Mouse (Mus musculus): ENCODE measurements around the gene Barx2. TPM values are rescaled to one million over a fixed set of nuclear protein-coding genes. Genes with fewer than 3 reads are reported as not detected.

The Barx2 gene
- polyA plus RNA-seq, 1 experiment, result 0.69 TPM

GRCm38 (mm10) chr9:31888333-31888732 lies 24.9 kb downstream of the Barx2 start:
- no peak for DNase-seq (ENCODE audit: low spot score)

DNA sequence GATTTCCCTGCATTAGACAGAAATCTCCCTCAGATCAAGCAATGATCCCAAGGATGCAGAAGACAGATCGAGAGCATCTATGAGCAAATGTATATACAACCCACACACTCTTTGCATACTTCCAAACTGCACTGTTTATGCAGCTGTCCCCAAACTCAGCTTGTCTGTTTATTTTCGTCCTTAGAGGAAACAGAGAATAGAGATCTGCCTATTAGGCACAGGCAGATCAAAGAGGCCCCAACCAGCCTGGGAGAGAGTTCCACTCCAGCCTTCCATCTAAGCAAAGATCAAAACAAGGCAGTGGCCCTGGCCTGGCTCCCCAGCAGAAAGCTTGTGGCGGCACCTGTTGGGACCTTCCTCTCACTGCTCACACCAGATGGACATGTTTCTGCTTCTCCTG lies 27.0 kb downstream of the Barx2 start:
- no peak for DNase-seq (ENCODE audit: low spot score)

DNA sequence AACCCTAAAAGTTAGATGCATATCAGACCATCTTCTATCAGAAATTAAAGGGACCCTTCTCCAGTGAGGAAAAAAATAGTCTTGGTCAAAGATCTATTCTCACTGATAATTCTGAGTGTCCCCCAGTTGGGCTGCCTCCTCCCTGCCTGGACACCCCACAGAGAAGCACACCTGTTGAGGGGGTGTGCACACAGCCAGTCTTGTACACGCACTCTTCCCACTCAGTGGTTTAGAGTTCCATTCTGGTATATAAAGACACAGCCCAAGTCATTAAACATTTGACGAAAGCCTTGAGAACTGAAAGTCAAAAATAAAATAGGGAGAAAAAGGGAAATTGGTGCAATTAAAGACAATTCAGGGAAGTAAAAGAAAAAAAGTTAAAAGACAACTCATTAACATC lies 30.9 kb downstream of the Barx2 start:
- DNase-seq (ENCODE audit: low spot score), result no peak

DNA sequence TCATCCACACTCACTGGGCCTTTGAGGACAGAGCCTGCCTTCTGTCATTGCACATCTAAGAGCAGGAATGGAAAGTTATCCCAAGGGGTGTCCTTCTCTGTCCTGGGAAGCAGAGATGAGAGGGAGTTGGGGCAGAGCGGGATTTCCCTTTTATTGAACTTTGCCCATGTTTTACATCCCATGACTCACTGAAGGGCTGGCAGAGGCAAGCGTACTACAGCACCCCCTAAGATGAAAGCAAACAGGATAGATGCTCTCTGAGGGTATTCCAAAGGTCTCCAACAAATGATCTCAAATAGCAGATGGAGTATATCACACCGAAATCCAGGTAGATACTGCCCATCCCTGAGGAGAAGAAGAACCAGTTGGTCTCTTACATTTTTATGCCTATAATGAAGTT lies 37.7 kb downstream of the Barx2 start:
- no peak for DNase-seq (ENCODE audit: low spot score)

GRCm38 (mm10) chr9:31874236-31874635 lies 39.0 kb downstream of the Barx2 start:
- DNase-seq (ENCODE audit: low spot score), result no peak

DNA sequence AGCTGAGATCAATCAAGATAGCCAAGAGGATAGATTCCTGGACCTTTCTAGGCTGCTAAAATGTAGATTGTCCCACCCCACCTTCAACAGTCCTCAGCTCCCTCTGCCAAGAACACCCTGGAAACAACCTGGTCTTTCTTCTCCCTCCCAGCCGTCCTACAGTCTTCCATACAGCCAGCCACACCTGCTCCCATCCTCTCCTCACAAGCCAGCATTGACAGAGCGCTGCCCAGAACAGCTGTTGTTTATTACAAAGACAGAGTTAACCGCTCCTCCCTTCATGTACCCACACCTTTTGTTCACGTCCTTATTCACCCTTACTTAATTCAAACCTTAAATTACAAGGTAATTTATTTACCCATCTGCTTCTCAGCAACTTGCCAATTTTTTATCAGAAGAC lies 41.9 kb downstream of the Barx2 start:
- DNase-seq (ENCODE audit: low spot score), result no peak

GRCm38 (mm10) chr9:31868823-31869460 lies 44.3 kb downstream of the Barx2 start:
- DNase-seq (ENCODE audit: low spot score), result no peak

GRCm38 (mm10) chr9:31863830-31864229 lies 49.4 kb downstream of the Barx2 start:
- DNase-seq (ENCODE audit: low spot score), result no peak

GRCm38 (mm10) chr9:31859446-31859845 lies 53.8 kb downstream of the Barx2 start:
- DNase-seq (ENCODE audit: low spot score), result no peak

GRCm38 (mm10) chr9:31858720-31859340 lies 54.4 kb downstream of the Barx2 start:
- no peak for DNase-seq (ENCODE audit: low spot score)

DNA sequence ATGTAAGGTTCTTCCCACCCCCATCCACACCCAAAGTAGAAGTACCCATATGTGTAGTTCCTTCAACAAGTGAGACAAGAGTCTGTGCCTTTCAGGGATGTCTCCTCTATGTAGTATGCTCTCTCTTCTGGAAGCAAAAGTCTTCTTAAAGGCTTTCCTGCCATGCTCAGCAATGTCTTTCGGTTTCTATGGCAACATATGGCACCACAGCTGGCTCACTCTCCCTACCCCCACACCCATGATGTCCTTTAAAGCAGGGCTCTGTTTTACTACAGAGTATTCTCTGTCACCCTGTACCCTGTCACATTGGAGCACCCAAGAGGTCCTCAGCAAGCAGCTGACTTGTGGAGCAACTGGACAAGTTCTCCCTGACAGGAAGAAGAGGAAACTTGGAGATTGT lies 55.8 kb downstream of the Barx2 start:
- no peak for DNase-seq (ENCODE audit: low spot score)

DNA sequence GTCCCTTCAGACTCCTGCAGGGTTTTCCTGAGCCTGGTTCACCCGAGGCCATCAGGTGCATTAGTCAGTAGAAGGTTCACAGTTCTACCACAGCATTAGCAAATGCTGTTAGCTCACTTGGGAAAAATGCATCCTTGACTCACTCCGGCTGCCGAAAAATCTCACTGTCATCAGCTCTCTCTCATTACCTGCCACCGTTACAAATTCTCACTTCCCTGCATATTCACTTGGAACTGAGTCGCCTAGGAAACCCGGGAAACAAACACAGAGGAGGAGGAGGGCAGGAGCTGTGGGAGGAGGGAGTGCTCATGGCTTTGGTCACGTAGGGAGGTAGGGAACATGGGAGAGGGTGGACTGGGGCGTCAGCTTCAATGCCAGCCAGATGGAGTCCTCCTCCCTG lies 56.8 kb downstream of the Barx2 start:
- no peak for DNase-seq (ENCODE audit: low spot score)

- DNase-seq (ENCODE audit: low spot score), result no peak
These were observed 57.6 kb downstream of the Barx2 start for GRCm38 (mm10) chr9:31855668-31856067.

GRCm38 (mm10) chr9:31851710-31852109 lies 61.6 kb downstream of the Barx2 start:
- no peak for DNase-seq (ENCODE audit: low spot score)

GRCm38 (mm10) chr9:31850706-31851105 lies 62.6 kb downstream of the Barx2 start:
- DNase-seq (ENCODE audit: low spot score), result no peak

- no peak for DNase-seq (ENCODE audit: low spot score)
These were observed 63.9 kb downstream of the Barx2 start for GRCm38 (mm10) chr9:31849387-31849786.

DNA sequence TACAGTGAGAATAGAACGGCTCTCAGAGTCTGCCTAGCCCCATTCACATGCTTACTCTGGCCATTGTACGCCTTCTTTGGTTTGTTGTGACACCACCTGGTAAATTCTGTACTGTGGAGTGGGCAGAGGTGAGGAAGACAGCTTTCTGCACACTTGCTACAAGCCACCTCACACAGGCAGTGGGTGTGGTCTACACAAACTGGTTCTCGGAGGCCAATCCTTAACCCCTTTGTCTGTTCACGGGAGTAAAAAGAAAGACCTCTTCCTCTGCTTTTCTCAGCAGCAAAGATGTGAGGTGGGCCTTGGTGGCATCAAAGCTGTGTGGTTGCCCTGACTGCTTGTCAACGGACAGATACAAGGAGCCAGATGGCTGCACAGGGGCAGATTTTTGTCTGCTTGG lies 68.6 kb downstream of the Barx2 start:
- no peak for DNase-seq (ENCODE audit: low spot score)

GRCm38 (mm10) chr9:31841108-31841815 lies 72.0 kb downstream of the Barx2 start:
- no peak for DNase-seq (ENCODE audit: low spot score)

DNA sequence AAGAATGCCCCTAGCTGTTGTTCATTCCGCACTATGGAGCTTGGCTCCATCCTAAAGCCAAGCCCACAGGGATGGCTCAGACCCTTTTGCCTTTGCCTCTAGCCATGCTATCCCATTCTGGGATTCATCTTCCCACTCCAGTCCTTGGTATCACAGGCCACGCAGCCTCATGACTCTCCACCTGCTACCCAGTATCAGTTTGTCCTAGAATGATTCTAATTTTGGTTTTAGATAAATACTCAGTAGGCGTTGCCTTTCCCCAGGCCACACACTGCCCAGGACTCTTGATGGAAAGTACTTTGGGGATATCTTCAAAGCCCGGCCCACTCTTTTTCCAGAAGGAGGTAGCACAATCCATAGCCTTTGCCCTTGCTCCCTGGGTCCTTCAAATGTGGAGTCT lies 72.7 kb downstream of the Barx2 start:
- DNase-seq (ENCODE audit: low spot score), result no peak

DNA sequence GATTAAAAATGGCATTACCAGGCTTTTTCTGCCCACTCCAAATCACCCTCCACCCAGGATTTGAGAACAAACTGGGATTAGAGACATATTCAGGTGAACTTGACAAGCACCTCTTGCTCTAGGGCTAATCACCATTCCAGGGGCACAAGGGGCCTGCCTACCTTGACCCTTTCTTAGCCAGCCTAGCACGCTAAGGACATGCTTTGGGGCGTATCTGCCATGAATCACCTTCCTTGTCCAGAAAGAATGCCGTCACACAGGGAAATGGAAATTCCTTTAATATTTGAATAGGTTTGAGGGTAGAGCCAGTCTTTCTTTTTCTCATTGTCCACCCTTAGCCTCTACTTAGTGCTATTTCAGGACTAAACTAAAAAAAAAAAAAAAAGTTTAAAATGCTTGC lies 73.2 kb downstream of the Barx2 start:
- no peak for DNase-seq (ENCODE audit: low spot score)

GRCm38 (mm10) chr9:31839106-31840027 lies 73.9 kb downstream of the Barx2 start:
- no peak for DNase-seq (ENCODE audit: low spot score)

- no peak for DNase-seq (ENCODE audit: low spot score)
These were observed 75.2 kb downstream of the Barx2 start for GRCm38 (mm10) chr9:31838047-31838446.
